Comparison of ENCODE assay signal across 8 mouse cellular contexts in genomic region chr5:66069470-66070144, GRCm38 (mm10).
DNase-seq lines count a peak whose midpoint lies in the region; ATAC-seq and TF ChIP-seq lines count a peak whose summit lies in the region.

No protein-coding gene starts in this region.

- no peaks in the 10 kb centered on the region for H3K36me3 ChIP-seq in C2C12 (ENCODE audit: control insufficient read depth, insufficient read depth)
- no peaks in the 10 kb centered on the region for H3K36me3 ChIP-seq in forebrain, embryonic 12.5 days (replicated peaks)
- no peaks in the 10 kb centered on the region for H3K36me3 ChIP-seq in hindbrain, embryonic 15.5 days
- H3K36me3 ChIP-seq in liver, embryonic 11.5 days (ENCODE audit: control insufficient read depth, insufficient read depth, low read length) = no peaks in the 10 kb centered on the region
- H3K36me3 ChIP-seq in midbrain, postnatal 0 days (ENCODE audit: insufficient read depth, low read length) = no peaks in the 10 kb centered on the region
- no peaks in the 10 kb centered on the region for H3K36me3 ChIP-seq in thymus, adult 2 months (ENCODE audit: control insufficient read depth, insufficient read depth, low read length)

- no peaks in the 10 kb centered on the region for H3K9me3 ChIP-seq in forebrain, embryonic 12.5 days
- H3K9me3 ChIP-seq in hindbrain, embryonic 15.5 days = no peaks in the 10 kb centered on the region
- no peaks in the 10 kb centered on the region for H3K9me3 ChIP-seq in liver, embryonic 11.5 days (ENCODE audit: control insufficient read depth, low read length)
- no peaks in the 10 kb centered on the region for H3K9me3 ChIP-seq in midbrain, postnatal 0 days (ENCODE audit: low read length)

- WGBS in forebrain, embryonic 12.5 days = 3% methylated on average over 27 of the region's 27 CpGs
- WGBS in hindbrain, embryonic 15.5 days = 3% methylated on average over 27 of the region's 27 CpGs
- 14% methylated on average over 27 of the region's 27 CpGs for WGBS in liver, embryonic 11.5 days
- 5% methylated on average over 27 of the region's 27 CpGs for WGBS in midbrain, postnatal 0 days
- WGBS in thymus, adult 2 months = under 1% methylated on average over 27 of the region's 27 CpGs

- H3K4me2 ChIP-seq in forebrain, embryonic 12.5 days = peak overlapping the region; percentile 71
- H3K4me2 ChIP-seq in hindbrain, embryonic 15.5 days = peak overlapping the region; percentile 82
- H3K4me2 ChIP-seq in liver, embryonic 11.5 days = peak overlapping the region; percentile 80
- H3K4me2 ChIP-seq in midbrain, postnatal 0 days (ENCODE audit: low read depth, low read length, poor library complexity, severe bottlenecking) = peak overlapping the region; percentile 66

- H3ac ChIP-seq in C2C12 (ENCODE audit: control insufficient read depth, insufficient read length, low read depth) = peak overlapping the region; percentile 14

- TF ChIP-seq POLR2A in thymus, adult 2 months (IDR thresholded peaks at IDR 0.05; ENCODE audit: control insufficient read depth, extremely low read depth, insufficient read depth, low read length, poor library complexity) = no peak

- H3K27me3 ChIP-seq in C2C12 (ENCODE audit: control insufficient read depth, insufficient read depth, insufficient read length) = no peaks in the 10 kb centered on the region
- peaks cover 4% of the 10 kb centered on the region; the same call in 1 of the 2 replicates for H3K27me3 ChIP-seq in forebrain, embryonic 12.5 days
- H3K27me3 ChIP-seq in hindbrain, embryonic 15.5 days = no peaks in the 10 kb centered on the region
- H3K27me3 ChIP-seq in liver, embryonic 11.5 days (replicated peaks; ENCODE audit: control insufficient read depth, insufficient read depth, low read length) = no peaks in the 10 kb centered on the region
- H3K27me3 ChIP-seq in midbrain, postnatal 0 days (ENCODE audit: insufficient read depth, low read length) = no peaks in the 10 kb centered on the region
- no peaks in the 10 kb centered on the region for H3K27me3 ChIP-seq in thymus, adult 2 months (ENCODE audit: control insufficient read depth, insufficient read depth, low read length)

- no peak for TF ChIP-seq CTCF in C2C12 (IDR thresholded peaks at IDR 0.05; ENCODE audit: control insufficient read depth, insufficient read depth, insufficient read length)
- no peak for TF ChIP-seq CTCF in midbrain, postnatal 0 days (IDR thresholded peaks at IDR 0.05)
- TF ChIP-seq CTCF in thymus, adult 2 months (IDR thresholded peaks at IDR 0.05; ENCODE audit: borderline replicate concordance, control insufficient read depth, extremely low read depth, insufficient read depth, low read length, poor library complexity) = no peak

- no peak overlapping the region for H3K4me3 ChIP-seq in C2C12 (ENCODE audit: insufficient read depth, poor library complexity, severe bottlenecking)
- H3K4me3 ChIP-seq in forebrain, embryonic 12.5 days (replicated peaks) = peak overlapping the region; percentile 37
- peak overlapping the region; percentile 38 for H3K4me3 ChIP-seq in hindbrain, embryonic 15.5 days
- H3K4me3 ChIP-seq in liver, embryonic 11.5 days (ENCODE audit: low read depth, low read length) = peak overlapping the region; percentile 50
- peak overlapping the region; percentile 36 for H3K4me3 ChIP-seq in midbrain, postnatal 0 days (ENCODE audit: low read depth, low read length)
- peak overlapping the region; percentile 89 for H3K4me3 ChIP-seq in thymus, adult 2 months (ENCODE audit: control insufficient read depth, insufficient read depth, low read length)

- peak overlapping the region; percentile 17 for H3K9ac ChIP-seq in forebrain, embryonic 12.5 days
- H3K9ac ChIP-seq in hindbrain, embryonic 15.5 days = 0 out of 2 replicates have a peak overlapping the region, but pooled peaks have one; percentile 32
- H3K9ac ChIP-seq in liver, embryonic 11.5 days (ENCODE audit: low read depth, low read length) = peak overlapping the region; percentile 57
- H3K9ac ChIP-seq in midbrain, postnatal 0 days (replicated peaks; ENCODE audit: low read length, poor library complexity, severe bottlenecking) = peak overlapping the region; percentile 47

- no peak overlapping the region for H3K27ac ChIP-seq in forebrain, embryonic 12.5 days
- H3K27ac ChIP-seq in hindbrain, embryonic 15.5 days (replicated peaks) = no peak overlapping the region
- no peak overlapping the region for H3K27ac ChIP-seq in liver, embryonic 11.5 days (ENCODE audit: low read depth, low read length)
- no peak overlapping the region for H3K27ac ChIP-seq in midbrain, postnatal 0 days (ENCODE audit: low read depth, low read length)
- peak overlapping the region; percentile 37; the same call in 1 of the 2 replicates for H3K27ac ChIP-seq in thymus, adult 2 months (ENCODE audit: control insufficient read depth, insufficient read depth, low read length)

- no peaks in the 10 kb centered on the region for H3K79me2 ChIP-seq in C2C12 (ENCODE audit: control insufficient read depth, insufficient read depth)

- peaks cover 15% of the 10 kb centered on the region for H3K4me1 ChIP-seq in forebrain, embryonic 12.5 days
- H3K4me1 ChIP-seq in hindbrain, embryonic 15.5 days (replicated peaks) = peaks cover 9% of the 10 kb centered on the region
- peaks cover 16% of the 10 kb centered on the region; the same call in 1 of the 2 replicates for H3K4me1 ChIP-seq in liver, embryonic 11.5 days (replicated peaks; ENCODE audit: control insufficient read depth, insufficient read depth, low read length)
- H3K4me1 ChIP-seq in midbrain, postnatal 0 days (ENCODE audit: insufficient read depth, low read length) = no peaks in the 10 kb centered on the region
- peaks cover 37% of the 10 kb centered on the region for H3K4me1 ChIP-seq in thymus, adult 2 months (replicated peaks; ENCODE audit: control insufficient read depth, insufficient read depth, low read length)

- DNase-seq in T-cell, adult 2 months (ENCODE audit: low spot score) = peak; percentile 61
- peak; percentile 71 for DNase-seq in liver, embryonic 11.5 days (ENCODE audit: low spot score)
- peak; percentile 55 for DNase-seq in midbrain, postnatal 0 days (ENCODE audit: low spot score)
- peak; percentile 64 for DNase-seq in thymus, adult 2 months
- DNase-seq in left cerebral cortex, adult 9 months (ENCODE audit: low spot score in 2 of 2) = no peak

- no peak for ATAC-seq in forebrain, embryonic 12.5 days (ENCODE audit: low FRiP score)
- ATAC-seq in hindbrain, embryonic 15.5 days (ENCODE audit: low FRiP score, low read depth) = peak; percentile 48; the same call in 1 of the 2 replicates
- ATAC-seq in liver, embryonic 11.5 days (replicated peaks; ENCODE audit: low FRiP score) = peak; percentile 70
- ATAC-seq in midbrain, postnatal 0 days (ENCODE audit: low FRiP score) = peak; percentile 52

- no peaks in the 10 kb centered on the region for H3K79me3 ChIP-seq in C2C12 (ENCODE audit: low read depth)

TF ChIP-seq in C2C12, 6 proteins besides CTCF, POLR2A, EP300 and RAD21:
- TF ChIP-seq CEBPB (IDR thresholded peaks at IDR 0.05; ENCODE audit: low read depth) (no peak), FOSL1 (IDR thresholded peaks at IDR 0.05; ENCODE audit: insufficient read depth, low read length, poor library complexity, severe bottlenecking) (no peak), MYOD1 (IDR thresholded peaks at IDR 0.05; ENCODE audit: control insufficient read depth, insufficient read length, low read depth) (no peak), MAX (IDR thresholded peaks at IDR 0.05) (no peak), MYOG (IDR thresholded peaks at IDR 0.05; ENCODE audit: control insufficient read depth, extremely low read depth, insufficient read length) (no peak), USF1 (IDR thresholded peaks at IDR 0.05; ENCODE audit: low read depth) (no peak)

Comparison
In these comparisons a context has a peak if more than half of its experiments do, and no peak if none do; other contexts are left out.
1. DNase-seq: peak in T-cell, adult 2 months (single experiment), liver, embryonic 11.5 days (single experiment), midbrain, postnatal 0 days (single experiment) and thymus, adult 2 months (single experiment); none in left cerebral cortex, adult 9 months (0 of 2).
2. Peak in every context shown above with its lines, with median percentiles within 50 percentile points of each other: H3K4me2 ChIP-seq and H3K9ac ChIP-seq.